Mouse (Mus musculus) monocyte, adult 5-6 weeks (primary cell): ENCODE measurements around the gene Hist1h2bf. TPM values are rescaled to one million over a fixed set of nuclear protein-coding genes. Genes with fewer than 3 reads are reported as not detected.

ENCODE experiments used
- ATAC-seq: fragments of 153-309, 156-312 bp; replicated peaks from 2 replicates; pipeline ENCODE4 v1.8.0; 2017; ENCODE audit warnings: mild to moderate bottlenecking; ENCODE audit not compliant: low TSS enrichment, insufficient number of reproducible peaks, severe bottlenecking, poor library complexity, low FRiP score
- total RNA-seq: library from RNA; stranded (forward); fragments of 200-1000, 200-491, 200-594 nt; gene quantifications from 3 replicates; pipeline ENCODE4 v1.2.3, GENCODE M21; 2017

The Hist1h2bf gene
- total RNA-seq, 1 experiment from 2014 or later = 19.2 TPM

- ATAC-seq = no peak
Measured at GRCm38 (mm10) chr13:23534368-23535131, 39.4 kb downstream of the Hist1h2bf start.

GRCm38 (mm10) chr13:23533560-23534367, 40.2 kb downstream of the Hist1h2bf start, which contains the start of gene Hist1h2af:
Gene Hist1h2af (plus strand): TSS chr13:23533906.
- peak; percentile 49 for ATAC-seq

DNA sequence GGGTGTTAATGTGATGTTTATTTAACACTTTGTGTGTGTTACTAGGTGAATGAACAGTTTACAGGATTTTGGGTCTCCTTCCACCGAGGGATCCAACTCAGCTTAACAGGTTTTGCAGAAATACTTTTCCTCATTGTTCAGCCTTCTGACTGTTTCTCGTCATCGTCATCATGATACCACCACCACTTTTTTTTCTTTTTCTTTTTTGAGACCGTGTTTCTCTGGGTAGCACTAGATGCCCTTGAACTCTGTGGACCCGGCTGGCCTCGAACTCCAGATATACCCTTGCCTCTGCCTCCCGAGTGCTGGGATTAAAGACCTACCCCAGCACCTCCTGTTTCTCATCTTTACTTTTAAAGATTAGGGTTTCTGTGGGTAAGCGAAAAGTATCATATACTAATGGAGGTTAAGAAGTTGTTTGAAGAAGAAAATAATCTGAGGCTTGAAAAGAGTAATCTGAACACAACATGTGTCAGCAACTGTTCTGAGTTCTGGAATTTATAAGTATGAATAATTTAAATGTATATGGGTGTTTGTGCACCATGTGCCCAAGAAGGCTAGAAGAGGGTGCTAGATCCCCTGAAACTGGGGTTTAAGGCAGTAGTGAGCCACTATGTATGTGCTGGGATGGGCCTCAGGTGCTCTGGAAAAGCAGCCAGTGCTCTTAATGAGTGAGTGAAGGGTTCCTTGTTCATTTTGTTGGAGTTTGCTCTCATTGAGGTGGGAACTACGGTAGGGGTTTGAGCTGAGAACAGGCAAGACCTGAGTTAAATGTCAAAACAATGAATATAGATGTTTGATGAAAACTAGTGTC, 41.5 kb downstream of the Hist1h2bf start:
- ATAC-seq = no peak

DNA sequence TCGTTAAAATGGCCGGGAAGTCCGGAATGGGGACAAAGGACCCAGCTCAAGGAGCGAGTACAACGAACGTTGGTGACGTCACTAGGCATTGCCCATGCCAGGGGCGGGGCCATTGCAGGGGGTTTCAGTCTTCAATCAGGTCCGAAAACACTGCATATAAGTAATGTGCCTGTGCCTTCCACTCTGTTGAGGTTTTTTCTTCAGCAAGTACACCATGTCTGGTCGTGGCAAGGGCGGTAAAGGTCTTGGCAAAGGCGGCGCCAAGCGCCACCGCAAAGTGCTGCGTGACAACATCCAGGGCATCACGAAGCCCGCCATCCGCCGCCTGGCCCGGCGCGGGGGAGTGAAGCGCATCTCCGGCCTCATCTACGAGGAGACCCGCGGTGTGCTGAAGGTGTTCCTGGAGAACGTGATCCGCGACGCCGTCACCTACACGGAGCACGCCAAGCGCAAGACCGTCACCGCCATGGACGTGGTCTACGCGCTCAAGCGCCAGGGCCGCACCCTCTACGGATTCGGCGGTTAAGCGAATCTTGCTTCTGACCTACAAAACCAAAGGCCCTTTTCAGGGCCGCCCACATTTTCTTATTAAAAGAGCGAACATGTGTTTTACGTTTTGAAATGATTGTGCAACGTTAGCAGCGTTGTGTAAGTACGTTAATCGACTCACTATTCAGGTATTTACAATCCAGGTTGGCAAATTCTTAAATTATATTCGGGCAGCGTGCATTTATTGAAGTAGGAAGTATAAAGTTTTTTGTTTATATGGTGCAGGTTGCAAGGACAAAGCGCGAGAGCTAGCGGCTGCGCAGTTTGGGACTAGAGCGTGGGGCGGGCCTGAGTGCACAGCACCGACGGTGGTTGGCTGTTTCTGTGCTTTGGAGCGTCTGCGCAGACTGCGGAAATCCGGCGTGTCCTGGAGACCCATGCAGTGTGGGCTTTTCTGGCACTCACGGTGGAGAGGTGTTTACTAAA, 42.8 kb downstream of the Hist1h2bf start, which contains the start of gene Hist1h4h:
Gene Hist1h4h, plus strand, starts transcription at position 150 of the 975 bp plus-strand sequence.
- peak; percentile 80 for ATAC-seq

GRCm38 (mm10) chr13:23530181-23530900, 43.7 kb downstream of the Hist1h2bf start:
- ATAC-seq = no peak

GRCm38 (mm10) chr13:23529480-23530165, 44.4 kb downstream of the Hist1h2bf start:
- no peak for ATAC-seq

- no peak for ATAC-seq
Measured at GRCm38 (mm10) chr13:23529005-23529404, 45.0 kb downstream of the Hist1h2bf start.

- ATAC-seq = peak; percentile 48; the same call in 1 of the 2 replicates
Measured at GRCm38 (mm10) chr13:23526312-23526711, 47.7 kb downstream of the Hist1h2bf start.

DNA sequence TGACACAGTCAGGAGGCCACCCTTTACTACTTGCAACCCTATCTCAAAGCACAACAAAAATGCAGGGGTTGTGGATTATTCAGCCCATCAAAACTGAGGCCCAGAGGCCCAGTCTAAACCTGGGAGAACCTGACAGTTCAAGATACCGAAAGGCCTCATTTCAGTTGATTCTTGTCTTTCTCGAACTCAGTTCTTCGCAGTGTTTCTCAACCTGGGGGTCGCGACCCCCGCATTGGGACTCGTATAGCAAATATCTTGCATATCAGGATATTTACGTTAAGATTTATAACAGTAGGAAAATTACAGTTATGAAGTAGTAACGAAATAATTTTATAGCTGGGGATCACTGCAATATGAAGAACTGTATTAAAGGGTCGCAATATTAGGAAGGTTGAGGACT, 48.1 kb downstream of the Hist1h2bf start:
- ATAC-seq = no peak

GRCm38 (mm10) chr13:23524654-23525053, 49.3 kb downstream of the Hist1h2bf start:
- peak; percentile 51 for ATAC-seq

DNA sequence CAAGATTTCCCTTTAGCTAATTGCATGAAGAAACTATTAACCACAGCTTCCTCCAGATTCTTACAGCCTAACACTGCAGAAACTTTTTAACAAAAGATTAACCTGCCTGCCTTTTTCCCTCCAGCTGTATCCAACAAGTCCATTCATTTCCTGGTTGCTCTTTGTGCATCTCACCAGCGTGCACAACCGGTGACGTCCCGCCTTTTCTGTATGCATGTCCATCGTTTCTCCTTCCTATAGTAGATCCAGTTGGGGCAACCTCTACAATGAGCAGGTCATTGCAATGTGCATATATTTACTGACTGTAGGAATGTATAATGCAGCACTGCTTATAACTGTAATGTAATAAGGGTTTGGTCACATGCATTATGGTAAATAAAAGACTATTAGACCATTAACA, 50.0 kb downstream of the Hist1h2bf start:
- ATAC-seq = no peak

Other genes with a start within 250 kb of the Hist1h2bf start
- gene Zfp322a, start 205.0 kb downstream of the Hist1h2bf start, total RNA-seq = 27.6 to 70.6 TPM (median 42.7 TPM) in 3 replicates
- 12.1 to 15.9 TPM (median 13.2 TPM) in 3 replicates for gene Abt1, start 150.3 kb downstream of the Hist1h2bf start, total RNA-seq
- not detected in 3 replicates for gene Btn1a1, start 108.3 kb downstream of the Hist1h2bf start, total RNA-seq
- not detected in 3 replicates for gene Btn2a2, start 85.3 kb downstream of the Hist1h2bf start, total RNA-seq
- 24.5 to 149 TPM (median 46.4 TPM) in 3 replicates for gene Hist1h4h, start 43.1 kb downstream of the Hist1h2bf start, total RNA-seq
- gene Hist1h2af, start 40.3 kb downstream of the Hist1h2bf start, total RNA-seq = 1.4 to 11.6 TPM in 2 of 3 replicates, not detected in the other
- gene Hist1h3g, start 38.8 kb downstream of the Hist1h2bf start, total RNA-seq = not detected in 3 replicates
- 0.21 to 4.4 TPM (median 2.1 TPM) in 3 replicates for gene Hist1h2bh, start 30.8 kb downstream of the Hist1h2bf start, total RNA-seq
- gene Hist1h3f, start 30.1 kb downstream of the Hist1h2bf start, total RNA-seq = 0.53 to 21.8 TPM (median 16.4 TPM) in 3 replicates
- 42.2 to 123 TPM (median 49.9 TPM) in 3 replicates for gene Hist1h4f, start 22.5 kb downstream of the Hist1h2bf start, total RNA-seq
- 16.3 to 25.9 TPM (median 21.9 TPM) in 3 replicates for gene Hist1h1d, start 20.9 kb downstream of the Hist1h2bf start, total RNA-seq
- gene Hist1h3e, start 11.8 kb downstream of the Hist1h2bf start, total RNA-seq = 12.4 to 48.1 TPM (median 39.4 TPM) in 3 replicates
- 6.1 to 28.4 TPM (median 15.0 TPM) in 3 replicates for gene Hist1h2ae, start 3.0 kb downstream of the Hist1h2bf start, total RNA-seq
- gene Hist1h2bg, start 2.8 kb downstream of the Hist1h2bf start, total RNA-seq = 86.4 to 193 TPM (median 86.9 TPM) in 3 replicates
- gene Hist1h2ad, start 185 bp upstream of the Hist1h2bf start, total RNA-seq = 1.5 to 92.8 TPM (median 16.7 TPM) in 3 replicates
- gene Hist1h3d, start 1.6 kb upstream of the Hist1h2bf start, total RNA-seq = 1.5 to 3.3 TPM (median 2.1 TPM) in 3 replicates
- gene Hist1h4d, start 7.4 kb upstream of the Hist1h2bf start, total RNA-seq = 78.9 to 170 TPM (median 90.0 TPM) in 3 replicates
- 13.1 to 35.9 TPM (median 14.5 TPM) in 3 replicates for gene Hist1h2be, start 46.9 kb upstream of the Hist1h2bf start, total RNA-seq
- 81.6 to 216 TPM (median 97.2 TPM) in 3 replicates for gene Hist1h1e, start 48.4 kb upstream of the Hist1h2bf start, total RNA-seq
- gene Hist1h2ac, start 109.8 kb upstream of the Hist1h2bf start, total RNA-seq = 5.0 to 8.9 TPM (median 8.3 TPM) in 3 replicates
- 28.7 to 101 TPM (median 49.7 TPM) in 3 replicates for gene Hist1h2bc, start 110.0 kb upstream of the Hist1h2bf start, total RNA-seq
- not detected in 3 replicates for gene Hist1h1t, start 121.6 kb upstream of the Hist1h2bf start, total RNA-seq
- 82.1 to 150 TPM (median 93.5 TPM) in 3 replicates for gene Hist1h4c, start 124.3 kb upstream of the Hist1h2bf start, total RNA-seq
- gene Hfe, start 136.7 kb upstream of the Hist1h2bf start, total RNA-seq = 90.6 to 170 TPM (median 150 TPM) in 3 replicates
- gene Hist1h1c, start 164.6 kb upstream of the Hist1h2bf start, total RNA-seq = 589 to 739 TPM (median 677 TPM) in 3 replicates
- 6.8 TPM in 1 of 3 replicates, not detected in the others for gene Hist1h3c, start 171.4 kb upstream of the Hist1h2bf start, total RNA-seq
- gene Hist1h2bb, start 172.5 kb upstream of the Hist1h2bf start, total RNA-seq = 151 to 300 TPM (median 178 TPM) in 3 replicates
- 64.3 to 74.6 TPM in 2 of 3 replicates, not detected in the other for gene Hist1h2ab, start 176.9 kb upstream of the Hist1h2bf start, total RNA-seq
- 9.7 TPM in 1 of 3 replicates, not detected in the others for gene Hist1h3b, start 178.1 kb upstream of the Hist1h2bf start, total RNA-seq
- 10.8 to 62.1 TPM (median 12.1 TPM) in 3 replicates for gene Hist1h4b, start 182.8 kb upstream of the Hist1h2bf start, total RNA-seq
- gene Hist1h4a, start 187.0 kb upstream of the Hist1h2bf start, total RNA-seq = 43.2 to 186 TPM (median 59.3 TPM) in 3 replicates
- 4.6 to 86.2 TPM (median 18.3 TPM) in 3 replicates for gene Hist1h3a, start 188.2 kb upstream of the Hist1h2bf start, total RNA-seq
- 55.4 to 86.3 TPM (median 64.8 TPM) in 3 replicates for gene Hist1h1a, start 189.5 kb upstream of the Hist1h2bf start, total RNA-seq
- gene Trim38, start 195.7 kb upstream of the Hist1h2bf start, total RNA-seq = not detected in 3 replicates
- not detected in 3 replicates for gene Slc17a2, start 232.8 kb upstream of the Hist1h2bf start, total RNA-seq